ENCODE assay signal across 15 mouse cellular contexts in the genomic region with DNA sequence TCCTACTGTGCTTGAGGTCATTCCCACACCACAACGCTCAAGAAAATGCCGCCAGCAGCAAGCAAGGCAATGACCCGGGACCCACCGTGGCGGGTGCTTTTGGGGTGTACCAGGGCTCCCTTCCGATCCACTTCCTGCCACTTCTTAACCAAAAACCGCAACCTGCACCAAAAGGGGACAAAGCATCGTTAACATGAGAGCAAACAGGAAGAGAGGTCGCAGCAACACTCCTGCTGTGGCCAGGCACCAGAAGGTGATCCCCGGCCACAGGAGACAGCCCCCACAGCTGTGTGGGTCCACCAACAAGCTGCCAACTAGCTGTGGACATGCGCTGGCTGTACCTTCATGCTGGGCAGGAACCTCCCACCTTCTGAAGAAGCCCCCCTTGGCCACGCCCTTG. TPM values are rescaled to one million over a fixed set of nuclear protein-coding genes. Genes with fewer than 3 reads are reported as not detected.
DNase-seq lines count a peak whose midpoint lies in the region; ATAC-seq and TF ChIP-seq lines count a peak whose summit lies in the region.
"Had no signal": no experiment of that assay in that cellular context is flagged by ENCODE, and none has a peak within 500 bp of the region (broad histone marks: within the 10 kb centered on the region; RNA-seq: fewer than 3 reads in every experiment).

No protein-coding gene starts in this region.

- no peak overlapping the region for H3K4me2 ChIP-seq in lung, postnatal 0 days (replicated peaks; ENCODE audit: low read depth, low read length)
- H3K4me2 ChIP-seq: heart, embryonic 13.5 days; lung, embryonic 15.5 days; stomach, embryonic 15.5 days had no signal

- TF ChIP-seq EP300 in lung, postnatal 0 days (IDR thresholded peaks at IDR 0.05), result no peak

- peak; percentile 28 for DNase-seq in CD4-positive, CD25-positive, alpha-beta regulatory T cell, adult 2 months (ENCODE audit: low read depth, low spot score)
- DNase-seq in thymus, postnatal 14 days, result peak; percentile 74
- no peak for DNase-seq in lung, postnatal 0 days (ENCODE audit: low spot score)
- no peak for DNase-seq in urinary bladder, postnatal 36 days (ENCODE audit: low spot score in 2 of 2)
- DNase-seq in cerebellum, adult 9-11 months, result no peak
- DNase-seq: cerebellum, adult 18-20 months; heart, postnatal 4 days; kidney, postnatal 10 days; layer of hippocampus, adult 9-11 months had no signal

- no peaks in the 10 kb centered on the region; the same call in 1 of the 2 replicates for H3K4me1 ChIP-seq in bone marrow, adult 2 months (ENCODE audit: control insufficient read depth, insufficient read depth, low read length)
- H3K4me1 ChIP-seq in lung, postnatal 0 days (ENCODE audit: insufficient read depth, low read depth, low read length), result no peaks in the 10 kb centered on the region
- H3K4me1 ChIP-seq: forebrain, embryonic 10.5 days; heart, embryonic 13.5 days; lung, embryonic 15.5 days; stomach, embryonic 15.5 days had no signal

- no peak for TF ChIP-seq POLR2A in bone marrow, adult 2 months (IDR thresholded peaks at IDR 0.05; ENCODE audit: borderline replicate concordance, control insufficient read depth, low read depth, low read length)

- no peak for TF ChIP-seq CTCF in bone marrow, adult 2 months (IDR thresholded peaks at IDR 0.05; ENCODE audit: control insufficient read depth, insufficient read depth, low read length)
- TF ChIP-seq CTCF in lung, postnatal 0 days (IDR thresholded peaks at IDR 0.05), result no peak

- no peak overlapping the region for H3K4me3 ChIP-seq in bone marrow, adult 2 months (replicated peaks; ENCODE audit: control insufficient read depth, low read depth, low read length)
- H3K4me3 ChIP-seq in lung, postnatal 0 days (ENCODE audit: low read depth, low read length), result no peak overlapping the region
- H3K4me3 ChIP-seq: forebrain, embryonic 10.5 days; heart, embryonic 13.5 days; lung, embryonic 15.5 days; stomach, embryonic 15.5 days had no signal

- WGBS in bone marrow, adult 2 months, result 29% methylated on average over 12 of the region's 12 CpGs
- 87% methylated on average over 12 of the region's 12 CpGs for WGBS in lung, postnatal 0 days

- peaks cover 40% of the 10 kb centered on the region for H3K36me3 ChIP-seq in lung, postnatal 0 days (ENCODE audit: insufficient read depth, low read length)

- no peaks in the 10 kb centered on the region for H3K9me3 ChIP-seq in lung, postnatal 0 days (ENCODE audit: low read length)
- H3K9me3 ChIP-seq: forebrain, embryonic 10.5 days; heart, embryonic 13.5 days; lung, embryonic 15.5 days; stomach, embryonic 15.5 days had no signal

- H3K27ac ChIP-seq in bone marrow, adult 2 months (ENCODE audit: control insufficient read depth, insufficient read depth, low read depth, low read length, poor library complexity), result peak overlapping the region; percentile 8
- no peak overlapping the region for H3K27ac ChIP-seq in lung, postnatal 0 days (ENCODE audit: low read length)
- H3K27ac ChIP-seq: forebrain, embryonic 10.5 days; heart, embryonic 13.5 days; lung, embryonic 15.5 days; stomach, embryonic 15.5 days had no signal

- H3K9ac ChIP-seq in lung, postnatal 0 days (replicated peaks; ENCODE audit: low read depth), result no peak overlapping the region
- H3K9ac ChIP-seq: heart, embryonic 13.5 days; lung, embryonic 15.5 days; stomach, embryonic 15.5 days had no signal

- no peaks in the 10 kb centered on the region for H3K27me3 ChIP-seq in lung, postnatal 0 days (replicated peaks; ENCODE audit: insufficient read depth, low read length)
- H3K27me3 ChIP-seq: heart, embryonic 13.5 days; lung, embryonic 15.5 days; stomach, embryonic 15.5 days had no signal

- peak; percentile 36; the same call in 1 of the 2 replicates for ATAC-seq in monocyte, adult 5-6 weeks (replicated peaks; ENCODE audit: insufficient number of reproducible peaks, low FRiP score, low TSS enrichment, poor library complexity, severe bottlenecking)
- ATAC-seq in lung, postnatal 0 days, result no peak

RNA-seq across cellular contexts. Expression of a gene that starts 9.9 kb away (rescaled TPM):
- 1.9 and 2.0 TPM in 2 replicates for polyA plus RNA-seq in bone marrow, adult 2 months (2011; ENCODE audit: insufficient read depth, insufficient read length, low replicate concordance, missing spikeins)
- total RNA-seq in monocyte, adult 5-6 weeks (2017), result 5.5 to 8.2 TPM (median 6.8 TPM) in 3 replicates
- polyA plus RNA-seq in lung, postnatal 0 days (2015; fragmentation: Nextera tagmentation; extraction: Ambion mirVana), result 7.2 and 8.1 TPM in 2 replicates

Comparison
In these comparisons a context has a peak if more than half of its experiments do, and no peak if none do; other contexts are left out.
1. DNase-seq: peak in CD4-positive, CD25-positive, alpha-beta regulatory T cell, adult 2 months (single experiment) and thymus, postnatal 14 days (single experiment); none in lung, postnatal 0 days (single experiment), urinary bladder, postnatal 36 days (0 of 2) and cerebellum, adult 9-11 months (single experiment).